Mouse (Mus musculus) left cerebral cortex, postnatal 4 days (tissue): Measurements from ENCODE around the gene Gtf2b. TPM values are rescaled to one million over a fixed set of nuclear protein-coding genes. Genes with fewer than 3 reads are reported as not detected.

Experiments
- DNase-seq: peaks from one replicate; pipeline ENCODE4 v3.0.0-alpha.2; 2022
- intact Hi-C: fragments of 180-260 bp; cut with DNase I; formaldehyde crosslinking; loops from one replicate; pipeline ENCODE4 v1.15.1; 2025
- total RNA-seq, 2 experiments: library from RNA; stranded (reverse); gene quantifications; 2 replicates each; pipeline ENCODE4 v1.2.3; 2021

The Gtf2b gene
- 10 to 100 TPM; 32.3 to 32.9 TPM for total RNA-seq

DNA sequence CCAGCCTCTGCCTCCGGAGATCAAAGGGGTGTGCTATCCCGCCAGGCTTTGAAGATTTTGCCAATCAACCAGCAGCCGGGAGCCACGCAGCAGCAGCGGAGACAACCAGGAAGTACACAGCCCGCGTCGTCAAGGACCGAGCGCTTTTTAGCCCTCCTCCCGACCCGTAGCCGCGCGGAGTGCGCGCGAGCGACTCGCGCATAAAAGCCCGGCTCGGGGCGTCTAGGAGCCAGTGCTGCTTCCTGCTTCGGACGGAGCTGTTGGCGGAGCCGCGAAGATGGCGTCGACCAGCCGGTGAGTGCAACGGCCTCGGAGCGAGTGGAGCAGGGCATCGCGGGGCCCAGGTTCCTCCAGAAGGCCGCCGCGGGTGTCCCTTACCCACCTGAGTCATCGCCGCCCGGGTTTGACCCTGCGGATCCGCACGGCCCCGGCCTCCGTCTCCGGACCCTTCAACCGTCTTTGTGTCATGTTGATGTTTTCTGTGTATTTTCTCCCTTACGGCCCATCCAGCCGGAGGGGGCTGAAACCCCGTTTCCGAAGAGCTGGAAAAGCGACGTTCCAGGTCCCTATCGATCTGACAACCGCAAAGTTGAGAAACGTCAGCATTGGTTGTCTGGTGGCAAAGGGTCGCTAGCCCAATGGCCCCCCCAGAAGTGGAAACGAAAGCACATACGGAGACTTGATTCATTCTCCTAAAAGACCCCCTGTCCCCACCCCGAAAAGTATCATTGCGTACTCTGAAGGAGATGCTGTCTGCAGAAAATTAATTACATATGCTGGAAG lies at the start of gene Gtf2b:
Gtf2b (plus strand) TSS at position 51 of the 783 bp plus-strand sequence.
- DNase-seq = peak; percentile 95
- intact Hi-C loops = no loop called here

DNA sequence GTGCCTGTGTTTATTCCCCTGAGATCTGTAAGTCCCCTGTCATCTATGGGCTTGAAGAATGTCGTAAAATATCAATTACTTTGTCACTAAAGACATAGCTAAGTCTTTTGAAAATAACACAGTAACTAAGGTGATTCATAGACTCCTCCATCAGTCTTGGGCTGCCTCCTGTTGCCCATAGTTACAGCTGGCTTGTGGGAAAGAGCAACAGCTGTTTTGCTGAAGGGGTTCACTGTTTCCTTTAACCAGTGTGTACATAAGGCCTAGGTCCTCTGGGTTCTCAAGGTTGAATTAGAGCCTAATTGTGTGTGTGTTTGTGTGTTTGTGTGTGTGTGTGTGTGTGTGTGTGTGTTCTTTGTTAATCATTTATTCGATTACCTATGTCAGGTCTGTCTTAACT lies 39.4 kb upstream of the Gtf2b start:
- intact Hi-C loops = no loop called here
- DNase-seq = no peak

DNA sequence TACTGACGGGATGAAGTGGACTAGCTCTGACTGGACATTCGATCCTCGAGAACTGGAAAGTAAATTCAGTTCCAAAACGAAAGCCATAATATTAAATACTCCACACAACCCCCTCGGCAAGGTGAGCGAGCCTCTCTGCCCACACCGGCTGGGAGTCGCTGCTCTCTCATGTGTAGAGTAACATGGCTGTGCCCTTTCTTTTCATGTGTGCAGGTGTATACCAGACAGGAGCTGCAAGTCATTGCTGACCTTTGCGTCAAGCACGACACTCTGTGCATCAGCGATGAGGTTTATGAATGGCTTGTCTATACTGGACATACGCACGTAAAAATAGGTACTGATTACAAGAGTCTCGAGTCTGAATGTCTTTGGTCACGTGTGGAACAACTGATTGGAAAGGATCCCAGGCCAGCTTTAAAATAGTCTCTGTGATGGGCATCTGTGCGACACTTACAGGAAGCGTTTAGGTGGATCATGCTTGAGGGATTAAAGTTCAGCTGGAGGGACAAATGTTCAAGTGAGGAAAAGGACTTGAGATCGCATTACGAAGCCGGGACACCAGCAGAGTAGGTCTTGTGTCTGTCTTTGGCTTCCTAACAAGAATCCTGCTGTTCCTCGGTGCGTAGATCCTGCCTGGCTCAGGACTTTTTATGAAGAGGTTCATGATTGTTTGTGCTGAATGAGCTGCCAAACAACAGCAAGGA lies 38.7 kb upstream of the Gtf2b start:
- DNase-seq = no peak
- intact Hi-C loops = no loop called here

DNA sequence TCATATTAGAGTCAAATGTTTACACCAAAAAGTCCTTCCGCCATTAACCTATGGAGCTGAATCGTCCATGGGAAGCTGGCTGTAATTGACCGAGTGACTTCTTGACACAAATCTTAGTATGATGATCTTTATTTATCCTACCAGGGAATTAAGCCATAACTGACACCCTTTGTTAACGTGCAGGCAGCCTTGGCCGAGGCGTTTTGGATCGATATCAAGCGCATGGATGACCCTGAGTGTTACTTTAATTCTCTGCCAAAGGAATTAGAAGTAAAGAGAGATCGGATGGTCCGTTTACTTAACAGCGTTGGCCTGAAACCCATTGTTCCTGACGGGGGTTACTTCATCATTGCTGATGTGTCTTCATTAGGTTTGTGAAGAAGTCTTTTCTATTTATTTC lies 30.6 kb upstream of the Gtf2b start:
- intact Hi-C loops = no loop called here
- no peak for DNase-seq

DNA sequence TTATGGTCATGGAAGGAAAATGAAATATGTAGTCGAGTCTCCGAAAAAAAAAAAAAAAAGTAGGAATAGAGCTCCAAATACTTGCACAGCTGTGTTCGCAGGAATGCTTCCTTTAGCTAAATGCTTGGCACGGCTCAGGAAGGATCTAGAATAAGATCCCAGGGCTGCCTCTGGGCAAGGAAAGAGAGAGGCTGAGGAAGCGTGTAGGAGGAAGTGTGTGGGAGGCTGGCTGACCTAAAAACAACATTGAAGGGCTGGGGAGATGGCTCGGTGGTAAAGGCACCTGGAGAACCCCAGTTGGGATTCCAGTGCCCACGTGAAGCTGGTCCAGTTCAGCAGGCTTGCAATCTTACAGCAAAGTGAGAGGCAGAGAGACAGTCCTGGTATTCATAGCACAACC lies 23.9 kb upstream of the Gtf2b start:
- intact Hi-C loops = no loop called here

DNA sequence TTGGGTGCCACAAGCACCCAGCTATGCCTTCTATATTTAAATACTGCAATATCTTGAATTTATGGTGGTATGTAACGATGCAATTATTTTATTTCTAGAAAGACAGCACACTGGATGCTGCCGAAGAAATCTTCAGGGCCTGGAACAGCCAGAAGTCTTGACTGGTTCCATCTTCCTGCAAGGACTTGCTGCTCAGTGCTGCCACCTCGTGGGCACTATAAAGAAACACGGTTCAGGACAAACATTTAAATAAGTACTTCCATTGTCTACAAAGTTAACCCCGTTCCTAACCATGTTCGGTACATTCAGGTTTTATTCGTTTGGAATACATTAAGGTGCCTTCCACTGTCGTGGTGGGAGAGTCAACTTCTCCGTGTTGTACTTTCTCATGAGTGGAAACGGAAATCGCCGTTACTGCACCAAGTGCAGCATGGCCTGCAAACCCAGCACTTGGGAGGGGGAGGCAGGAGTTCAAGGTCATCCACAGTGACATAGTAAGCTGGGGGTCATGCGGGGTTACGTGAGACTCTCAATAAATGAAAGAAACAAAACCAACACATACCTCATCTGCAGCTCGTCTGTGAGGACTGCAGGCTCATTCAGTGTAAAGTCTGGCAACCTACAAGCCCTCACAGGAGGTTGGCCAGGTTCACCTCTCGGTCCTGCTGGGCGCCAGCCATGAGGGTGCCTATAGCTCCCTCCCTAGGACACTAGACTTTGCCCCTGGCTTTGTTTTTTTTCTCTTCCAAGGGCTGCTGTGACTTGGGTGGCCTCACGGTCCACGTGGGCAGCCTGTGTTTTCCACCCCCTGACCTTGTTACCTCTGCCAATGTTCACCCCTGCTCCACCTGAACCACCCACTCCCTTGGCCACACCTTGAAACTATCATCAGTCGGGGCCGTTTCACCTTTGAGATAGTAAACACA lies 20.6 kb upstream of the Gtf2b start:
- intact Hi-C loops = no loop called here
- DNase-seq = peak; percentile 24

More for the DNA sequence above, 23.9 kb upstream of the Gtf2b start:
- no peak for DNase-seq

DNA sequence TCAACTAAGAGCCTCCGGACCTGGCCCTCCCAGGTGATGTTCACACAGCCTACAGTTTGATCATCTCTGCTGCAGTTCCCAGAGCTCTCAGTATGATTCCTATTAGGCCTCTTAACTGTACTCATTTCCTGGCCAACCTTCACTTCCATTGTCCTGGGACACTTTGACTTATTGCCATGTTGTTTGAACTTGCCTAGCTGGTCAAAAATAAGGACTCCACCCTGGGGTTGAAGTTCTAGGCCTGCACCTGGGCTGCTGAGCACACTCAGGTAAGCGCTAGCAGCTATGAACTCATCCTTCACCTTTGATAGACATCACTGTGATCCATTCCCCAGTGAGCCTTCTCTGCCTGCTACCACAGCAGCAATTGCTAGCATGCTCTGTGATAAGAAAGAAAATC lies 19.8 kb upstream of the Gtf2b start:
- no peak for DNase-seq
- intact Hi-C loops = no loop called here

GRCm38 (mm10) chr3:142747673-142748072 lies 17.2 kb upstream of the Gtf2b start:
- intact Hi-C loops = no loop called here

GRCm38 (mm10) chr3:142749131-142749530 lies 15.7 kb upstream of the Gtf2b start:
- intact Hi-C loops = no loop called here

More at GRCm38 (mm10) chr3:142747673-142748072, 17.2 kb upstream of the Gtf2b start:
- DNase-seq = no peak

GRCm38 (mm10) chr3:142755132-142755867 lies 9.5 kb upstream of the Gtf2b start:
- DNase-seq = no peak
- intact Hi-C loops = no loop called here

More at GRCm38 (mm10) chr3:142749131-142749530, 15.7 kb upstream of the Gtf2b start:
- DNase-seq = no peak

DNA sequence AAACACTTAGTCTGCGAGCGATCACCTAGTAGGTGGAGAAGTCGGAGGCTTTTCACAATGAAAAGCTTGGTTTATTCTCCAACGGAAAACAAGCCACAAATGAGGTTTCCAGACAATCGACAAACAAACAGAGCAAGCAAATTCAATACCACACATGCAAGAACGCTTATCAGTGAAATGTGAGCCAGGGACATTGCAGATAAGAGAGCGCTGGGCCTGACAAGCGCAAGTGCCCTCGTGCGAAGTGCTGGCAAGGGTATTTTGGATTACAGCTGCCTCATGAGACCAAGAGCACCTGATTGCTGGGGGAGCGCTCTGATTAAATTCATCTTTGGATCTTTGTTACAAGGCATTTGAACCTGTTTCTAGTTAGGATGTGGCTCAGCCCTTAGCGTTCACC lies 7.0 kb upstream of the Gtf2b start:
- intact Hi-C loops = no loop called here

GRCm38 (mm10) chr3:142758593-142758992 lies 6.3 kb upstream of the Gtf2b start:
- DNase-seq = no peak
- intact Hi-C loops = no loop called here

More for the DNA sequence above, 7.0 kb upstream of the Gtf2b start:
- no peak for DNase-seq

GRCm38 (mm10) chr3:142760356-142760755 lies 4.5 kb upstream of the Gtf2b start:
- no peak for DNase-seq
- intact Hi-C loops = no loop called here

- intact Hi-C loops = no loop called here
- DNase-seq = no peak
Observed at GRCm38 (mm10) chr3:142765778-142766165, 927 bp downstream of the Gtf2b start.

- intact Hi-C loops = no loop called here
- no peak for DNase-seq
Observed at GRCm38 (mm10) chr3:142768498-142768897, 3.7 kb downstream of the Gtf2b start.

GRCm38 (mm10) chr3:142770518-142770917 lies 5.7 kb downstream of the Gtf2b start:
- intact Hi-C loops = no loop called here
- DNase-seq = no peak

DNA sequence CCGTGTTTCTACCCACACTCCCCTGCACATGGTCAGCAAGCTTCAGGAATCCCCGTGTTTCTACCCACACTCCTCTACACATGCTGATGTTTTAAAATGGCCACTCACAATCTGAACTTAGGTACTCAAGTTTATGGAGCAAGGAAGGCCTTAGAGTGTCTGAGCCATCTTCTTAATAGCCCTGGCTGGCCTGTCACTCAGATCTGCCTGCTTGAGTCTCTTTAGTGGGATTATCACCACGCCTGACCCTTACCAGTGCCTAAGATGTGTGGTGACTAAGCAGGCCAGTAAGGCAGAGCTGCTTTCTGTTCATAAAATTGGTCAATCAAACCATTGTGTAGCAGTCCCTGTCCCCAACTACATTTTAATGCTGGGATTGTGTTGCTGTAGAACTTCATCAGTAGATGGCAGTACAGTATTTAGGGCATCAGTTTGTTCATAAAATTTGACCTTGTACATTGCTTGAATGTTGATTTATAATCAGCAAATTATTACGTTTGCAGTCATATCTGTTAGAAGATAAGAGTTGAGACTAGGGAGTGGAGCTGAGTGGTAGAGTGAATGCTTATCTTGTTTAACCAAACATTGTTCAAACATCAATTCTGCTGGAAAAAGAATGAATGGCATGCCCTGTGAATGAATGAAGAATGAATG lies 8.8 kb downstream of the Gtf2b start:
- intact Hi-C loops = no loop called here
- no peak for DNase-seq

GRCm38 (mm10) chr3:142777227-142777626 lies 12.4 kb downstream of the Gtf2b start:
- DNase-seq = no peak
- intact Hi-C loops = no loop called here

GRCm38 (mm10) chr3:142786423-142787072 lies 21.7 kb downstream of the Gtf2b start:
- intact Hi-C loops = no loop called here

More at GRCm38 (mm10) chr3:142786423-142787072, 21.7 kb downstream of the Gtf2b start:
- no peak for DNase-seq
